Mouse (Mus musculus) heart, adult 2 months (tissue): ENCODE data around the gene Slc25a45. TPM values are rescaled to one million over a fixed set of nuclear protein-coding genes. Genes with fewer than 3 reads are reported as not detected.
A peak's percentile ranks its signal among the peaks of the same experiment; 100 is the strongest.

ENCODE experiments used
- DNase-seq, 2 experiments: peaks; one replicate each; pipeline ENCODE4 v3.0.0; 2021
- H3K27ac ChIP-seq: fragments of 200-600 bp; 2 replicates; pipeline ENCODE4 v1.8.1; 2022
- H3K27me3 ChIP-seq: fragments of 200-500 bp; 2 replicates; pipeline ENCODE4 v1.6.1; 2012; ENCODE audit warnings: mild to moderate bottlenecking, low read length, inconsistent platforms, mixed read lengths; ENCODE audit not compliant: control insufficient read depth, insufficient read depth
- H3K36me3 ChIP-seq: fragments of 200-500 bp; 2 replicates; pipeline ENCODE4 v1.6.1; 2012; ENCODE audit warnings: low read length, inconsistent platforms; ENCODE audit not compliant: control insufficient read depth, insufficient read depth
- H3K4me1 ChIP-seq: fragments of 200-500 bp; 2 replicates; pipeline ENCODE4 v1.6.1; 2011; ENCODE audit warnings: low read length; ENCODE audit not compliant: control insufficient read depth, insufficient read depth
- H3K4me3 ChIP-seq: fragments of 200-600 bp; 2 replicates; pipeline ENCODE4 v1.8.1; 2022
- H3K79me2 ChIP-seq: fragments of 200-500 bp; replicated peaks from 2 replicates; pipeline ENCODE4 v1.6.1; 2012; ENCODE audit warnings: mild to moderate bottlenecking, inconsistent platforms, low read length, moderate library complexity, mixed read lengths; ENCODE audit not compliant: control insufficient read depth, insufficient read depth
- H3K9ac ChIP-seq: fragments of 200-500 bp; 2 replicates; pipeline ENCODE4 v1.6.1; 2012; ENCODE audit warnings: low read depth, mild to moderate bottlenecking, control low read depth, inconsistent platforms, low read length, mixed read lengths
- CTCF ChIP-seq: fragments of 200-600 bp; IDR thresholded peaks from 2 replicates; pipeline ENCODE4 v1.8.1; 2022; ENCODE audit warnings: antibody characterized with exemption, mild to moderate bottlenecking, moderate library complexity
- EP300 ChIP-seq: fragments of 200-500 bp; IDR thresholded peaks from 2 replicates; pipeline ENCODE4 v1.6.1; 2011; ENCODE audit warnings: low read depth, low read length, control low read depth; ENCODE audit not compliant: insufficient read depth
- POLR2A ChIP-seq: fragments of 200-500 bp; IDR thresholded peaks from 2 replicates; pipeline ENCODE4 v1.6.1; 2011; ENCODE audit warnings: mild to moderate bottlenecking, low read depth, low read length, control low read depth; ENCODE audit not compliant: insufficient read depth
- WGBS: fragments of 180-500 bp; shearing (Covaris S2); methylation state at CpG from one replicate; pipeline ENCODE4 v1.1.7; 2018; 5-methylcytosine and 5-hydroxymethylcytosine counted together
- intact Hi-C: fragments of 180-260 bp; cut with DNase I; formaldehyde crosslinking; loops from one replicate; pipeline ENCODE4 v1.15.1; 2025
- polyA plus RNA-seq: library from polyadenylated mRNA; depleted of rRNA; stranded (reverse); fragments of >200 nt; gene quantifications from 2 replicates; pipeline ENCODE4 v1.2.3, GENCODE M21; 2012; rRNA removed
- total RNA-seq, 2 experiments: library from RNA; stranded (reverse); gene quantifications; 2 replicates each; pipeline ENCODE4 v1.2.3; 2021

Gene Slc25a45
- total and polyA plus RNA-seq, 3 experiments: 2.8 to 7.9 (median 2.8) TPM

- WGBS: 26% methylated on average over 14 of the region's 14 CpGs
- intact Hi-C loops: no loop called here
- DNase-seq: peak; percentile 81
- H3K4me3 ChIP-seq: no peak overlapping the region
- H3K4me1 ChIP-seq: peaks cover 20% of the 10 kb centered on the region
- H3K27me3 ChIP-seq: no peaks in the 10 kb centered on the region
- no peaks in the 10 kb centered on the region for H3K79me2 ChIP-seq
- H3K27ac ChIP-seq: peak overlapping the region; percentile 80
- no peaks in the 10 kb centered on the region for H3K36me3 ChIP-seq
- TF ChIP-seq CTCF: no peak
- no peak; the same call in none of the 2 replicates for TF ChIP-seq POLR2A
- peak; percentile 71 for TF ChIP-seq EP300
- no peak overlapping the region for H3K9ac ChIP-seq
Observed at GRCm38 (mm10) chr19:5929634-5930596, 52.3 kb downstream of the Slc25a45 start.

DNA sequence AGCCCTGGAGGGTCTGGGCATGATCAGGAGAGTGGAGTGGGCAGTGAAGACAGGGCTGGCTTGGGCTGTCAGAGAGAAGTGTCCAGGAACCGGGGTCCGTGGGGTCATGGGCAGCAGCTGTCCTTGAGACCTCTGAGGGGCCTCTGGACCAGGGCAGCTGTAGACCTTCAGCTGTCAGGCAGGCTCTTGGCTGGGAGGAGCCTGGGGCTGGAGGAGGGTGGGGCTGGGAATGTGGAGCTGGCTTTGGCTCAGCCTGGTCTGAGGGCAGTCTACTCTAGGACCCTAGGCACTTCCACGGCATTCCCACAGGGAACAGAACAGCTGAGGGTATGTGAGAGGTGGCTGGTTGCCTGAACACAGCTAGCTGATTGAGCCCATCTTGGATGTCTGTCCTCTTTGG lies 57.7 kb downstream of the Slc25a45 start:
- Histone ChIP-seq H3K4me3 (no peak overlapping the region), H3K27me3 (no peaks in the 10 kb centered on the region), H3K27ac (peak overlapping the region; percentile 68), H3K36me3 (no peaks in the 10 kb centered on the region), H3K4me1 (peaks cover 32% of the 10 kb centered on the region), H3K79me2 (no peaks in the 10 kb centered on the region), H3K9ac (0 out of 2 replicates have a peak overlapping the region, but pooled peaks have one; percentile 4)
- 35% methylated on average over 3 of the region's 3 CpGs for WGBS
- DNase-seq: peak; percentile 75 to 80
- TF ChIP-seq POLR2A (no peak), CTCF (no peak), EP300 (no peak)
- intact Hi-C loops: no loop called here

Other genes starting within 250 kb of the Slc25a45 start
- 10 to 100 TPM; 26.8 to 32.5 TPM for gene Rela, start 240.3 kb upstream of the Slc25a45 start, total RNA-seq
- 39.8 and 57.2 TPM in 2 replicates for gene Rela, start 240.3 kb upstream of the Slc25a45 start, polyA plus RNA-seq
- 10 to 100 TPM; 19.9 to 23.5 TPM for gene Sipa1, start 214.1 kb upstream of the Slc25a45 start, total RNA-seq
- gene Sipa1, start 214.1 kb upstream of the Slc25a45 start, polyA plus RNA-seq: 37.7 and 39.9 TPM in 2 replicates
- gene Map3k11, start 189.1 kb upstream of the Slc25a45 start, total RNA-seq: 10 to 100 TPM; 20.8 to 23.2 TPM
- 31.5 and 31.9 TPM in 2 replicates for gene Map3k11, start 189.1 kb upstream of the Slc25a45 start, polyA plus RNA-seq
- gene Pcnx3, start 188.9 kb upstream of the Slc25a45 start, total RNA-seq: 10 to 100 TPM; 17.5 to 18.6 TPM
- gene Pcnx3, start 188.9 kb upstream of the Slc25a45 start, polyA plus RNA-seq: 33.6 and 40.1 TPM in 2 replicates
- gene Kcnk7, start 173.4 kb upstream of the Slc25a45 start, total RNA-seq: not detected
- gene Kcnk7, start 173.4 kb upstream of the Slc25a45 start, polyA plus RNA-seq: not detected in 2 replicates
- gene Ehbp1l1, start 151.5 kb upstream of the Slc25a45 start, total RNA-seq: 100 to 1,000 TPM; 128 to 137 TPM
- gene Ehbp1l1, start 151.5 kb upstream of the Slc25a45 start, polyA plus RNA-seq: 100 and 121 TPM in 2 replicates
- 10 to 100 TPM; 24.2 to 26.3 TPM for gene Fam89b, start 148.2 kb upstream of the Slc25a45 start, total RNA-seq
- 75.7 and 80.7 TPM in 2 replicates for gene Fam89b, start 148.2 kb upstream of the Slc25a45 start, polyA plus RNA-seq
- 10 to 100 TPM; 30.7 to 34.2 TPM for gene Ltbp3, start 136.9 kb upstream of the Slc25a45 start, total RNA-seq
- gene Ltbp3, start 136.9 kb upstream of the Slc25a45 start, polyA plus RNA-seq: 61.3 and 61.5 TPM in 2 replicates
- 10 to 100 TPM; 57.2 to 70.0 TPM for gene Scyl1, start 106.4 kb upstream of the Slc25a45 start, total RNA-seq
- 95.6 and 113 TPM in 2 replicates for gene Scyl1, start 106.4 kb upstream of the Slc25a45 start, polyA plus RNA-seq
- gene Frmd8, start 2.5 kb upstream of the Slc25a45 start, total RNA-seq: 1 to 10 TPM; 7.7 to 8.4 TPM
- 7.0 and 9.3 TPM in 2 replicates for gene Frmd8, start 2.5 kb upstream of the Slc25a45 start, polyA plus RNA-seq
- gene Tigd3, start 16.3 kb downstream of the Slc25a45 start, total RNA-seq: under 1 TPM; 0.14 to 0.47 TPM
- 0.25 and 0.67 TPM in 2 replicates for gene Tigd3, start 16.3 kb downstream of the Slc25a45 start, polyA plus RNA-seq
- 10 to 100 TPM; 82.3 to 83.5 TPM for gene Dpf2, start 35.2 kb downstream of the Slc25a45 start, total RNA-seq
- 71.8 and 104 TPM in 2 replicates for gene Dpf2, start 35.2 kb downstream of the Slc25a45 start, polyA plus RNA-seq
- gene Cdc42ep2, start 47.0 kb downstream of the Slc25a45 start, total RNA-seq: 1 to 10 TPM; 8.0 to 8.4 TPM
- gene Cdc42ep2, start 47.0 kb downstream of the Slc25a45 start, polyA plus RNA-seq: 11.7 and 19.0 TPM in 2 replicates
- gene Pola2, start 86.4 kb downstream of the Slc25a45 start, total RNA-seq: 10 to 100 TPM in 1 of 2 experiments, 1 to 10 TPM in 1; 8.6 to 10.9 TPM
- 27.9 and 38.7 TPM in 2 replicates for gene Pola2, start 86.4 kb downstream of the Slc25a45 start, polyA plus RNA-seq
- not detected for gene Slc22a20, start 108.3 kb downstream of the Slc25a45 start, total RNA-seq
- not detected in 2 replicates for gene Slc22a20, start 108.3 kb downstream of the Slc25a45 start, polyA plus RNA-seq
- 10 to 100 TPM; 26.4 to 26.8 TPM for gene Capn1, start 138.1 kb downstream of the Slc25a45 start, total RNA-seq
- 21.5 and 26.2 TPM in 2 replicates for gene Capn1, start 138.1 kb downstream of the Slc25a45 start, polyA plus RNA-seq
- gene Syvn1, start 168.8 kb downstream of the Slc25a45 start, total RNA-seq: 10 to 100 TPM; 21.3 to 24.2 TPM
- gene Syvn1, start 168.8 kb downstream of the Slc25a45 start, polyA plus RNA-seq: 17.1 and 23.1 TPM in 2 replicates
- gene Mrpl49, start 180.0 kb downstream of the Slc25a45 start, total RNA-seq: 10 to 100 TPM; 37.1 to 39.0 TPM
- gene Mrpl49, start 180.0 kb downstream of the Slc25a45 start, polyA plus RNA-seq: 23.5 and 33.0 TPM in 2 replicates
- gene Fau, start 180.0 kb downstream of the Slc25a45 start, total RNA-seq: 100 to 1,000 TPM; 550 to 636 TPM
- 265 and 386 TPM in 2 replicates for gene Fau, start 180.0 kb downstream of the Slc25a45 start, polyA plus RNA-seq
- gene Znhit2, start 183.4 kb downstream of the Slc25a45 start, total RNA-seq: 10 to 100 TPM in 1 of 2 experiments, 1 to 10 TPM in 1; 9.9 to 13.4 TPM
- gene Znhit2, start 183.4 kb downstream of the Slc25a45 start, polyA plus RNA-seq: 12.3 and 14.4 TPM in 2 replicates
- 1 to 10 TPM; 2.7 to 3.7 TPM for gene Tm7sf2, start 190.6 kb downstream of the Slc25a45 start, total RNA-seq
- gene Tm7sf2, start 190.6 kb downstream of the Slc25a45 start, polyA plus RNA-seq: 9.3 and 11.9 TPM in 2 replicates
- gene Vps51, start 199.4 kb downstream of the Slc25a45 start, total RNA-seq: 10 to 100 TPM; 19.1 to 22.0 TPM
- gene Vps51, start 199.4 kb downstream of the Slc25a45 start, polyA plus RNA-seq: 35.1 and 39.0 TPM in 2 replicates
- gene Tmem262, start 202.2 kb downstream of the Slc25a45 start, total RNA-seq: not detected
- not detected in 2 replicates for gene Tmem262, start 202.2 kb downstream of the Slc25a45 start, polyA plus RNA-seq
- not detected for gene Gm28374, start 204.4 kb downstream of the Slc25a45 start, total RNA-seq
- not detected in 2 replicates for gene Gm28374, start 204.4 kb downstream of the Slc25a45 start, polyA plus RNA-seq
- 10 to 100 TPM; 13.8 to 15.6 TPM for gene Zfpl1, start 207.1 kb downstream of the Slc25a45 start, total RNA-seq
- gene Zfpl1, start 207.1 kb downstream of the Slc25a45 start, polyA plus RNA-seq: 47.5 and 50.7 TPM in 2 replicates
- gene Cdca5, start 207.2 kb downstream of the Slc25a45 start, total RNA-seq: not detected
- 0.09 and 0.27 TPM in 2 replicates for gene Cdca5, start 207.2 kb downstream of the Slc25a45 start, polyA plus RNA-seq
- not detected for gene AC131692.1, start 216.6 kb downstream of the Slc25a45 start, total RNA-seq
- gene AC131692.1, start 216.6 kb downstream of the Slc25a45 start, polyA plus RNA-seq: not detected in 2 replicates
- gene Naaladl1, start 228.0 kb downstream of the Slc25a45 start, total RNA-seq: not detected
- not detected in 2 replicates for gene Naaladl1, start 228.0 kb downstream of the Slc25a45 start, polyA plus RNA-seq
- 10 to 100 TPM in 1 of 2 experiments, 1 to 10 TPM in 1; 8.7 to 10.3 TPM for gene Sac3d1, start 240.8 kb downstream of the Slc25a45 start, total RNA-seq
- 13.1 and 15.4 TPM in 2 replicates for gene Sac3d1, start 240.8 kb downstream of the Slc25a45 start, polyA plus RNA-seq